In the genomic region with DNA sequence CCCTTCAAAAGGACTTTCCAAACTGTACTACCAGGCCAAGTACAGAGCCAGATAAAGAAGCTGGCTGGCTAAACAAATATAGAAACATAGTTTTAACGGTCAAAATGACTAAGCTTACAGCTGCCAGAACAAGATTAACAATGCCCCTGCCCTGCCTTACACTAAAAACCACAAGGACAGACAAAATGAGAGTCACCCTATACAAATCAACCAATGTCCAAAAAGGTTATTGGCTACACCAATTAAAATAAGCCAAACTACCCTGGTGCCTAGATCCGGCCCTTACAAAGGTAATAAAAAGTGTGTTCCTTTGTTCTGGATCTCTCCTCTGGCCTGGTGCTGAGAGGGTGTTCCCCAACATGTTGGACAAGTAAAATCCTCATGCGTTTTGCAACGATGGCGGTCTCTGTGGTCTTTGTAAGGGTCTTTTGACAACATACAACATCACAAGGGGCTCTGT, we compare ENCODE assay signal across 8 mouse cellular contexts. TPM values are rescaled to one million over a fixed set of nuclear protein-coding genes. Genes with fewer than 3 reads are reported as not detected.
A peak's percentile ranks its signal among the peaks of the same experiment; 100 is the strongest.
DNase-seq lines count a peak whose midpoint lies in the region; ATAC-seq and TF ChIP-seq lines count a peak whose summit lies in the region.

No protein-coding gene starts in this region.

- peak overlapping the region; percentile 99 for H3K27ac ChIP-seq in left cerebral cortex, adult 2 months
- H3K27ac ChIP-seq in hindbrain, embryonic 12.5 days: peak overlapping the region; percentile 98
- H3K27ac ChIP-seq in midbrain, embryonic 14.5 days (replicated peaks; ENCODE audit: low read depth, low read length): peak overlapping the region; percentile 100

- intact Hi-C loops in left cerebral cortex, adult 2 months (cut with DNase I): loop anchor here (1.0 to 2.0 kb wide), 3 partner anchors 14 to 43 kb away; a partner anchor contains a TSS

- H3K4me2 ChIP-seq in hindbrain, embryonic 12.5 days (replicated peaks): peak overlapping the region; percentile 58
- peak overlapping the region; percentile 58 for H3K4me2 ChIP-seq in midbrain, embryonic 14.5 days (ENCODE audit: low read length)

- 99% methylated on average over 5 of the region's 5 CpGs for WGBS in hindbrain, embryonic 12.5 days
- WGBS in midbrain, embryonic 14.5 days: 97% methylated on average over 5 of the region's 5 CpGs

- peak; percentile 8; the same call in 1 of the 2 replicates for ATAC-seq in common myeloid progenitor, adult 5-6 weeks (replicated peaks; ENCODE audit: low read depth, poor library complexity, severe bottlenecking)
- no peak for ATAC-seq in hindbrain, embryonic 12.5 days (ENCODE audit: low FRiP score)
- no peak for ATAC-seq in midbrain, embryonic 14.5 days (ENCODE audit: low FRiP score, low TSS enrichment)
- no peak for ATAC-seq in activated CD4-positive, CD25-positive, alpha-beta regulatory T cell, adult 4 months

- no peak for DNase-seq in left cerebral cortex, adult 2 months (ENCODE audit: extremely low spot score in 1 of 2, low spot score in 2 of 2)
- no peak for DNase-seq in left cerebral cortex, adult 18-20 months (ENCODE audit: low spot score in 2 of 2)
- no peak for DNase-seq in midbrain, embryonic 14.5 days
- no peak for DNase-seq in cerebellum, adult 11-12 months
- DNase-seq in left cerebral cortex, adult 8-10 months (ENCODE audit: low spot score in 2 of 2): no peak

- H3K4me3 ChIP-seq in left cerebral cortex, adult 2 months: peak overlapping the region; percentile 78
- peak overlapping the region; percentile 65 for H3K4me3 ChIP-seq in hindbrain, embryonic 12.5 days
- H3K4me3 ChIP-seq in midbrain, embryonic 14.5 days (replicated peaks; ENCODE audit: low read depth, low read length): peak overlapping the region; percentile 73

- H3K9me3 ChIP-seq in hindbrain, embryonic 12.5 days (replicated peaks): no peaks in the 10 kb centered on the region
- no peaks in the 10 kb centered on the region for H3K9me3 ChIP-seq in midbrain, embryonic 14.5 days (ENCODE audit: control insufficient read depth, low read length)

- TF ChIP-seq CTCF in left cerebral cortex, adult 2 months (IDR thresholded peaks at IDR 0.05): no peak

- H3K27me3 ChIP-seq in hindbrain, embryonic 12.5 days: peaks cover 5% of the 10 kb centered on the region; the same call in 1 of the 2 replicates
- H3K27me3 ChIP-seq in midbrain, embryonic 14.5 days (ENCODE audit: control insufficient read depth, insufficient read depth, low read length): no peaks in the 10 kb centered on the region

- no peaks in the 10 kb centered on the region for H3K4me1 ChIP-seq in hindbrain, embryonic 12.5 days
- peaks cover 3% of the 10 kb centered on the region; the same call in 1 of the 2 replicates for H3K4me1 ChIP-seq in midbrain, embryonic 14.5 days (ENCODE audit: control insufficient read depth, insufficient read depth, low read length)

- no peaks in the 10 kb centered on the region for H3K36me3 ChIP-seq in hindbrain, embryonic 12.5 days
- no peaks in the 10 kb centered on the region for H3K36me3 ChIP-seq in midbrain, embryonic 14.5 days (ENCODE audit: control insufficient read depth, insufficient read depth, low read length)

- no peak overlapping the region for H3K9ac ChIP-seq in hindbrain, embryonic 12.5 days
- peak overlapping the region; percentile 96 for H3K9ac ChIP-seq in midbrain, embryonic 14.5 days (replicated peaks; ENCODE audit: low read length)

RNA-seq across cellular contexts. Expression of a gene that starts 0.6 kb away (rescaled TPM):
- 10 to 100 TPM; 11.1 to 12.1 TPM for total RNA-seq in left cerebral cortex, adult 2 months (2021)
- total RNA-seq in left cerebral cortex, adult 18-20 months (2021): 10 to 100 TPM; 12.9 to 13.7 TPM
- 8.7 and 8.8 TPM in 2 replicates for total RNA-seq in common myeloid progenitor, adult 5-6 weeks (2017)
- 13.0 and 13.6 TPM in 2 replicates for polyA plus RNA-seq in hindbrain, embryonic 12.5 days (2016; fragmentation: Nextera tagmentation; extraction: Ambion mirVana)
- 18.8 and 19.4 TPM in 2 replicates for polyA plus RNA-seq in midbrain, embryonic 14.5 days (2014; fragmentation: Nextera tagmentation; extraction: Ambion mirVana)
- polyA plus RNA-seq in activated CD4-positive, CD25-positive, alpha-beta regulatory T cell, adult 4 months (2017; shearing (Covaris generic)): 1 to 10 TPM; 3.0 to 5.5 TPM
- 10 to 100 TPM; 10.7 to 15.0 (median 13.4) TPM for total RNA-seq in left cerebral cortex, adult 8-10 months (2022)

RNA-seq across cellular contexts. Expression of a gene that starts 0.6 kb away (rescaled TPM):
- 10 to 100 TPM; 25.3 to 28.4 TPM for total RNA-seq in left cerebral cortex, adult 2 months (2021)
- 10 to 100 TPM; 26.9 to 29.0 TPM for total RNA-seq in left cerebral cortex, adult 18-20 months (2021)
- 12.7 and 13.5 TPM in 2 replicates for total RNA-seq in common myeloid progenitor, adult 5-6 weeks (2017)
- 35.5 and 36.3 TPM in 2 replicates for polyA plus RNA-seq in hindbrain, embryonic 12.5 days (2016; fragmentation: Nextera tagmentation; extraction: Ambion mirVana)
- 36.9 and 42.3 TPM in 2 replicates for polyA plus RNA-seq in midbrain, embryonic 14.5 days (2014; fragmentation: Nextera tagmentation; extraction: Ambion mirVana)
- 10 to 100 TPM; 22.7 to 28.7 TPM for polyA plus RNA-seq in activated CD4-positive, CD25-positive, alpha-beta regulatory T cell, adult 4 months (2017; shearing (Covaris generic))
- 10 to 100 TPM; 27.2 to 38.2 (median 32.1) TPM for total RNA-seq in left cerebral cortex, adult 8-10 months (2022)

RNA-seq across cellular contexts. Expression of a gene that starts 26.0 kb away (rescaled TPM):
- total RNA-seq in left cerebral cortex, adult 2 months (2021): 10 to 100 TPM; 10.5 to 10.6 TPM
- total RNA-seq in left cerebral cortex, adult 18-20 months (2021): 10 to 100 TPM in 1 of 2 experiments, 1 to 10 TPM in 1; 9.8 to 10.9 TPM
- total RNA-seq in common myeloid progenitor, adult 5-6 weeks (2017): 7.5 and 8.8 TPM in 2 replicates
- 7.2 and 8.0 TPM in 2 replicates for polyA plus RNA-seq in hindbrain, embryonic 12.5 days (2016; fragmentation: Nextera tagmentation; extraction: Ambion mirVana)
- 9.8 and 12.6 TPM in 2 replicates for polyA plus RNA-seq in midbrain, embryonic 14.5 days (2014; fragmentation: Nextera tagmentation; extraction: Ambion mirVana)
- 1 to 10 TPM; 5.0 to 8.2 TPM for polyA plus RNA-seq in activated CD4-positive, CD25-positive, alpha-beta regulatory T cell, adult 4 months (2017; shearing (Covaris generic))
- total RNA-seq in left cerebral cortex, adult 8-10 months (2022): 10 to 100 TPM in 3 of 4 experiments, 1 to 10 TPM in 1; 9.2 to 14.0 (median 11.0) TPM

RNA-seq across cellular contexts. Expression of a gene that starts 43.0 kb away (rescaled TPM):
- 10 to 100 TPM; 15.0 to 15.3 TPM for total RNA-seq in left cerebral cortex, adult 2 months (2021)
- 10 to 100 TPM; 15.3 to 15.4 TPM for total RNA-seq in left cerebral cortex, adult 18-20 months (2021)
- total RNA-seq in common myeloid progenitor, adult 5-6 weeks (2017): 21.8 and 35.5 TPM in 2 replicates
- polyA plus RNA-seq in hindbrain, embryonic 12.5 days (2016; fragmentation: Nextera tagmentation; extraction: Ambion mirVana): 17.5 and 17.8 TPM in 2 replicates
- 16.8 and 23.3 TPM in 2 replicates for polyA plus RNA-seq in midbrain, embryonic 14.5 days (2014; fragmentation: Nextera tagmentation; extraction: Ambion mirVana)
- 10 to 100 TPM; 21.1 to 24.2 TPM for polyA plus RNA-seq in activated CD4-positive, CD25-positive, alpha-beta regulatory T cell, adult 4 months (2017; shearing (Covaris generic))
- total RNA-seq in left cerebral cortex, adult 8-10 months (2022): 10 to 100 TPM; 13.0 to 23.1 (median 19.1) TPM
